ENCODE assay signal across 23 mouse cellular contexts in genomic region chr4:141540844-141541243, GRCm38 (mm10). TPM values are rescaled to one million over a fixed set of nuclear protein-coding genes. Genes with fewer than 3 reads are reported as not detected.
DNase-seq lines count a peak whose midpoint lies in the region; ATAC-seq and TF ChIP-seq lines count a peak whose summit lies in the region.
"Had no signal": no experiment of that assay in that cellular context is flagged by ENCODE, and none has a peak within 500 bp of the region (broad histone marks: within the 10 kb centered on the region; RNA-seq: fewer than 3 reads in every experiment).

No protein-coding gene starts in this region.

- 53% methylated on average over 3 of the region's 3 CpGs for WGBS in forebrain, postnatal 0 days

- H3K4me1 ChIP-seq in ES-E14 (ENCODE audit: control insufficient read depth in 2 of 2, insufficient read depth in 2 of 2, low read length in 2 of 2, poor library complexity in 1 of 2), result peaks cover 3 to 4% of the 10 kb centered on the region in 2 experiments; a peak in 1 of 4 replicates
- H3K4me1 ChIP-seq in forebrain, postnatal 0 days (ENCODE audit: insufficient read depth), result peaks cover 8% of the 10 kb centered on the region

- no peak for TF ChIP-seq CTCF in gastrocnemius, adult 2 months (IDR thresholded peaks at IDR 0.05)
- TF ChIP-seq CTCF in forebrain, postnatal 0 days (IDR thresholded peaks at IDR 0.05; ENCODE audit: low read depth), result no peak
- TF ChIP-seq CTCF in left cerebral cortex, adult 2 months (IDR thresholded peaks at IDR 0.05), result no peak

- no peak overlapping the region for H3K9ac ChIP-seq in ES-E14 (ENCODE audit: insufficient read depth, low read depth, low read length, poor library complexity, severe bottlenecking)
- no peak overlapping the region for H3K9ac ChIP-seq in forebrain, postnatal 0 days
- H3K9ac ChIP-seq: embryonic facial prominence, embryonic 15.5 days; hindbrain, embryonic 14.5 days; midbrain, embryonic 15.5 days; neural tube, embryonic 12.5 days had no signal

- no peak overlapping the region for H3K4me3 ChIP-seq in gastrocnemius, adult 2 months
- no peak overlapping the region for H3K4me3 ChIP-seq in ES-E14 (ENCODE audit: insufficient read depth in 1 of 2, low read depth in 1 of 2, low read length in 2 of 2, poor library complexity in 1 of 2, severe bottlenecking in 1 of 2)
- H3K4me3 ChIP-seq in forebrain, postnatal 0 days (ENCODE audit: low read depth, low read length), result no peak overlapping the region
- H3K4me3 ChIP-seq in left cerebral cortex, adult 2 months, result no peak overlapping the region
- H3K4me3 ChIP-seq: embryonic facial prominence, embryonic 15.5 days; heart, adult 2 months; midbrain, embryonic 15.5 days; neural tube, embryonic 12.5 days had no signal

- DNase-seq in gastrocnemius, adult 2 months, result no peak
- no peak for DNase-seq in gastrocnemius, adult 8-10 months (ENCODE audit: low spot score in 2 of 2)
- peak; percentile 33 for DNase-seq in 416B (ENCODE audit: low read depth)
- no peak for DNase-seq in ES-E14 (ENCODE audit: low read depth, low spot score)
- no peak for DNase-seq in forebrain, postnatal 0 days
- no peak for DNase-seq in left cerebral cortex, adult 2 months (ENCODE audit: extremely low spot score in 1 of 2, low spot score in 2 of 2)
- DNase-seq in retina, postnatal 1 day, result no peak
- DNase-seq: adrenal gland, postnatal 10 days; cerebellum, adult 8-10 months; gastrocnemius, postnatal 36 days; heart, adult 2 months; heart, postnatal 36 days; kidney, adult 2 months; lung, adult 2 months; lung, postnatal 36 days; right cerebral cortex, postnatal 25 days; spleen, adult 18-20 months had no signal

- H3K9me3 ChIP-seq in ES-E14 (ENCODE audit: control insufficient read depth, insufficient read depth, low read depth, low read length), result no peaks in the 10 kb centered on the region
- H3K9me3 ChIP-seq in forebrain, postnatal 0 days (ENCODE audit: low read length), result no peaks in the 10 kb centered on the region
- H3K9me3 ChIP-seq: embryonic facial prominence, embryonic 15.5 days; midbrain, embryonic 15.5 days; neural tube, embryonic 12.5 days had no signal

- no peak overlapping the region for H3K4me2 ChIP-seq in forebrain, postnatal 0 days (ENCODE audit: low read depth)
- H3K4me2 ChIP-seq: embryonic facial prominence, embryonic 15.5 days; hindbrain, embryonic 14.5 days; liver, embryonic 11.5 days; midbrain, embryonic 15.5 days; neural tube, embryonic 12.5 days had no signal

- no peaks in the 10 kb centered on the region for H3K36me3 ChIP-seq in ES-E14 (ENCODE audit: control insufficient read depth, insufficient read depth, low read length, poor library complexity, severe bottlenecking)
- no peaks in the 10 kb centered on the region for H3K36me3 ChIP-seq in forebrain, postnatal 0 days (ENCODE audit: insufficient read depth)
- H3K36me3 ChIP-seq: embryonic facial prominence, embryonic 15.5 days; midbrain, embryonic 15.5 days; neural tube, embryonic 12.5 days had no signal

- ATAC-seq in forebrain, postnatal 0 days, result no peak
- ATAC-seq: inflammation-experienced regulatory T-cells, adult 6 months; midbrain, embryonic 15.5 days had no signal

- in situ Hi-C loops in ES-E14 (cut with MboI; ENCODE audit: low sequenced_read_pairs in 2 of 2, unreplicated experiment in 2 of 2), result no loop called here

- intact Hi-C loops in gastrocnemius, adult 2 months (cut with DNase I), result no loop called here
- intact Hi-C loops in left cerebral cortex, adult 2 months (cut with DNase I), result loop anchor here (10.0 kb wide), 1 partner anchor 396 kb away; the partner anchor contains the start of gene Fbxo42

- peak overlapping the region; percentile 59; the same call in 1 of the 2 replicates for H3K27ac ChIP-seq in gastrocnemius, adult 2 months
- H3K27ac ChIP-seq in ES-E14 (ENCODE audit: insufficient read depth, low read depth, low read length, poor library complexity, severe bottlenecking), result no peak overlapping the region
- 0 out of 2 replicates have a peak overlapping the region, but pooled peaks have one; percentile 4 for H3K27ac ChIP-seq in forebrain, postnatal 0 days (ENCODE audit: low read depth, low read length)
- H3K27ac ChIP-seq in left cerebral cortex, adult 2 months, result no peak overlapping the region
- H3K27ac ChIP-seq: embryonic facial prominence, embryonic 15.5 days; neural tube, embryonic 12.5 days had no signal

- no peaks in the 10 kb centered on the region for H3K27me3 ChIP-seq in forebrain, postnatal 0 days (ENCODE audit: insufficient read depth, low read length)
- H3K27me3 ChIP-seq: embryonic facial prominence, embryonic 15.5 days; midbrain, embryonic 15.5 days; neural tube, embryonic 12.5 days had no signal

TF ChIP-seq in ES-E14, 5 proteins besides CTCF, POLR2A, EP300 and RAD21:
- TF ChIP-seq CHD2 (IDR thresholded peaks at IDR 0.05; ENCODE audit: low read depth, low read length), result no peak
- peak; percentile 46; the same call in 1 of the 2 replicates for TF ChIP-seq MAFK (IDR thresholded peaks at IDR 0.05; ENCODE audit: insufficient read depth, low read depth, low read length)
- no peak for TF ChIP-seq ZNF384 (IDR thresholded peaks at IDR 0.05; ENCODE audit: low read depth, low read length)
- TF ChIP-seq ZC3H11A (IDR thresholded peaks at IDR 0.05; ENCODE audit: borderline replicate concordance, low read depth, low read length), result no peak

RNA-seq across cellular contexts. Expression of gene Spen, which starts 2.4 kb away (rescaled TPM):
- total RNA-seq in gastrocnemius, adult 2 months (2021), result 10 to 100 TPM; 23.3 to 25.1 TPM
- 10 to 100 TPM; 17.0 to 23.9 (median 23.5) TPM for total RNA-seq in gastrocnemius, adult 8-10 months (2022)
- total RNA-seq in ES-E14 (2012; rRNA removed), result 51.5 and 58.6 TPM in 2 replicates
- total RNA-seq in forebrain, postnatal 0 days (2014; rRNA removed), result 21.7 and 24.7 TPM in 2 replicates
- polyA plus RNA-seq in forebrain, postnatal 0 days (2015; fragmentation: Nextera tagmentation; extraction: Ambion mirVana), result 6.0 and 10.7 TPM in 2 replicates
- 10 to 100 TPM; 68.0 to 73.2 TPM for total RNA-seq in left cerebral cortex, adult 2 months (2021)

Comparison
In these comparisons a context has a peak if more than half of its experiments do, and no peak if none do; other contexts are left out.
1. H3K27ac ChIP-seq: peak in gastrocnemius, adult 2 months (single experiment) and forebrain, postnatal 0 days (single experiment); none in ES-E14 (single experiment) and left cerebral cortex, adult 2 months (single experiment).